Mouse (Mus musculus) bone marrow, adult 2 months (tissue): ENCODE data around the gene Fat1. TPM values are rescaled to one million over a fixed set of nuclear protein-coding genes. Genes with fewer than 3 reads are reported as not detected.

Experiments used
- H3K27ac ChIP-seq: fragments of 200-500 bp; 2 replicates; pipeline ENCODE4 v1.5.1; 2012; ENCODE audit warnings: low read depth, mild to moderate bottlenecking, control low read depth, inconsistent platforms, low read length; ENCODE audit not compliant: control insufficient read depth, poor library complexity, insufficient read depth
- H3K4me1 ChIP-seq: fragments of 200-500 bp; 2 replicates; pipeline ENCODE4 v1.6.1; 2011; ENCODE audit warnings: low read length; ENCODE audit not compliant: control insufficient read depth, insufficient read depth
- H3K4me3 ChIP-seq: fragments of 200-500 bp; replicated peaks from 2 replicates; pipeline ENCODE3; 2011; ENCODE audit warnings: mild to moderate bottlenecking, low read depth, low read length, control low read depth; ENCODE audit not compliant: control insufficient read depth
- CTCF ChIP-seq: fragments of 200-500 bp; IDR thresholded peaks from 2 replicates; pipeline ENCODE4 v1.5.1; 2011; ENCODE audit warnings: low read length, control low read depth; ENCODE audit not compliant: control insufficient read depth, insufficient read depth
- POLR2A ChIP-seq: fragments of 200-500 bp; IDR thresholded peaks from 2 replicates; pipeline ENCODE4 v1.6.1; 2011; ENCODE audit warnings: low read depth, mild to moderate bottlenecking, control low read depth, low read length, borderline replicate concordance; ENCODE audit not compliant: control insufficient read depth
- WGBS: fragments of 180-500 bp; shearing (Covaris S2); methylation state at CpG from one replicate; pipeline ENCODE4 v1.1.7; 2018; 5-methylcytosine and 5-hydroxymethylcytosine counted together
- polyA plus RNA-seq: library from polyadenylated mRNA; stranded (reverse); fragments of >200 nt; gene quantifications from 2 replicates; pipeline ENCODE4 v1.2.4, GENCODE M21; 2011; ENCODE audit warnings: low replicate concordance; ENCODE audit not compliant: missing spikeins, insufficient read depth, insufficient read length

The Fat1 gene
- polyA plus RNA-seq, 1 experiment: 5.9 TPM

DNA sequence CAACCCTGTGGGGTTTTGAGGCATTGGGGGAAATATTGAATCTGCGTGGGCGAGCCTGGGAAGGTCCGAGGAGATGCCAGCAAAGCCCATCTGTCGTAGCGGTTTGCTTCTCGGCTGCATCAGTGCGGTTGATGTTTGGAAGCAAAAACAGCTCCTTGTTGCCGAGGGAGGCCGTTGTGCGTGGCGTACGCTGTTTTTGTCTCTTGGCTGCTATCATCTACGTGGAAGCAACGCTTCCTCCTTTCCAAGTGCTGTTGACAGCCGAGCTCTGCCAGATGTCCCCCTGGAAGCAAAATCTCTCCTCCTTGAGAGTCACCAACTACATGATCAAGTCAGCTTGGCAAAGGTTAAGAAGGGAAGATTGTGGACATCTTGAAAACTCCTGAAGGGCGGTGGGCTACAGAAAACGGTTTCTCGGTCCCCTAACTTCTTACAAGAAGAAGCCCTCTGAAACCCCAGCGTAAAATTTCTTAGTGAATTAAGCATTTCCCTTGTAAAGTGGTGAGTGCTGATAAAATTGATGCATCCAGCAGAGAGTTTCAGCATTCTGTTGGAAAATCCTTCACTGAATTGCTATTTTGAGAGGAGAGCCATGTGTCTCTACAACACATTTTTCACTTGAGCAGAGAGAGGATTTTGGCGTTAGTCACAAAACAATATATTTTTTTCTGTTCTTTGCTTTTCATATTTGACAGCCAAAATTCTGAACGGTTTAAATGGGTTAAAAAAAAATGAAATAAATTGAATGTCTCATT lies 86.8 kb downstream of the Fat1 start:
- H3K4me3 ChIP-seq: no peak overlapping the region
- TF ChIP-seq POLR2A (no peak), CTCF (no peak)
- no peaks in the 10 kb centered on the region for H3K4me1 ChIP-seq
- no peak overlapping the region for H3K27ac ChIP-seq
- whole genome bisulfite sequencing: 84% methylated on average over 21 of the region's 21 CpGs

DNA sequence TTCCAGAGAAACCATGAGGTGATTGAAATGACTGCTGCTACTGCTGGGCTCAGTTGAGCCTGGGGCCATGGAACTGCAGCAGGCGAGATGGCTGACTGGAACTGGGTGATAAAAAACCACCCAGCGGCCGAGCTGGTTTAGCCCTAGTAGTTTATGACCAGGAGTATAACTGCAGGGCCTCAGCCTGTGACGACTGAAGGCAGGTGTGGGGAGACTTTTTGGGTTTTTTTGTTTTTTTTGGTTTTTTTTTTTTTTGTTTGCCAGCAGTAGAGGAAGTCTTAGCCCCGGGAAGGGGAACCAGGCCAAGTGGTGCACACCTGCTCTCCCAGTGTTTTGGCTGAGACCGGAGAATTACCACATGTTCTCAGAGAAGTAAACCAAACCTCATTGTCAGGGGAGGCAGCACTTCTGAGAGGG lies 92.8 kb downstream of the Fat1 start:
- TF ChIP-seq POLR2A (no peak), CTCF (no peak)
- Histone ChIP-seq H3K4me3 (no peak overlapping the region), H3K4me1 (no peaks in the 10 kb centered on the region), H3K27ac (no peak overlapping the region)
- WGBS: 57% methylated on average over 6 of the region's 6 CpGs

DNA sequence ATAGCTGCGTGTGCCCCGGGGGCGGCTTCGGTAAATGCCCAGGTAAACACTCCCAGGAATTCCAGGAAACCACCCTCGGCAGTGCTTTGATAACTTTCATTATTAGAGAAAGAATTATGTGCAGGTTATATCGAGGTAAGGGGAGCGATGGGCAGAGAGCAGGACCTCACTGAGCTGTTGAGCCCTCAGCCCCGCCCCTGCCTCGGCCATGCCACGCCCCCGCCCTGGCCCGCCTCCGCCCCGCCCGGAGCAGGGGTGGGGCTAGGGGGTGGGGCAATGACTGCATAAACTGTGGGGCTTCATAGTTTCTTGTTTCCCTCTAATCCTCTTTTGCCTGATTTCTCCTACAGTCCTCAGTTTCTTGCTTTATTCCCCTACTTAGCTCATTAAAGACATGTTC lies 103.1 kb downstream of the Fat1 start:
- WGBS: 82% methylated on average over 15 of the region's 15 CpGs
- Histone ChIP-seq H3K4me3 (no peak overlapping the region), H3K4me1 (no peaks in the 10 kb centered on the region), H3K27ac (no peak overlapping the region)
- TF ChIP-seq CTCF (no peak), POLR2A (no peak)

DNA sequence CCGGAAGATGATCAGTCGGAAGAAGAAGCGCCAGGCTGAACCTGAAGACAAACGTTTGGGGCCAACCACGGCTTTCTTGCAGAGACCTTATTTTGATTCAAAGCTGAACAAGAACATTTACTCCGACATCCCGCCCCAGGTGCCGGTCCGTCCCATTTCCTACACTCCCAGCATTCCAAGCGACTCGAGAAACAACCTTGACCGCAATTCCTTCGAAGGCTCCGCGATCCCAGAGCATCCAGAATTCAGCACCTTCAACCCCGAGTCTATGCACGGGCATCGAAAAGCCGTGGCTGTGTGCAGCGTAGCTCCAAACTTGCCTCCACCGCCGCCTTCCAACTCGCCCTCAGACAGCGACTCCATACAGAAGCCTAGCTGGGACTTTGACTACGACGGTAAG lies 108.9 kb downstream of the Fat1 start:
- Histone ChIP-seq H3K4me1 (no peaks in the 10 kb centered on the region), H3K4me3 (no peak overlapping the region), H3K27ac (no peak overlapping the region)
- WGBS: 94% methylated on average over 26 of the region's 26 CpGs
- TF ChIP-seq CTCF (no peak), POLR2A (no peak)

DNA sequence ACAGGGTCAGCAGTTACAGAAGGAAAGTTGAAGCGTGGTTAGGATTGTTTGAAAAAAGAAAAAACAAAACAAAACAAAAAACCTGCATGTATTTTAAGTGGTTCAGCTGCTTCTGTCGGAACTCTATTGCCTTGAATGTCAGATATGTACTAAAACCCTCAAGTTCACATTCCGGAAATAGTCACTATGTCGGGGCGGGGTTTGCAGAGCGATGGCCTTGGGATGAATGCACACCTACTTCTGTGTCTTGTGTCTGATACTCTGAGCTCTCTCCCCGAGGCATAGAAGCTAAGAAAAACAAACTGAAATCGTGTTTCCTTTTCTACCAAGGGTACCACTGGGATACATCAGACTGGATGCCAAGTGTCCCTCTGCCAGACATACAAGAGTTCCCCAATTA lies 115.2 kb downstream of the Fat1 start:
- no peak overlapping the region for H3K27ac ChIP-seq
- no peaks in the 10 kb centered on the region for H3K4me1 ChIP-seq
- TF ChIP-seq CTCF (no peak), POLR2A (no peak)
- 75% methylated on average over 8 of the region's 8 CpGs for WGBS
- H3K4me3 ChIP-seq: no peak overlapping the region

DNA sequence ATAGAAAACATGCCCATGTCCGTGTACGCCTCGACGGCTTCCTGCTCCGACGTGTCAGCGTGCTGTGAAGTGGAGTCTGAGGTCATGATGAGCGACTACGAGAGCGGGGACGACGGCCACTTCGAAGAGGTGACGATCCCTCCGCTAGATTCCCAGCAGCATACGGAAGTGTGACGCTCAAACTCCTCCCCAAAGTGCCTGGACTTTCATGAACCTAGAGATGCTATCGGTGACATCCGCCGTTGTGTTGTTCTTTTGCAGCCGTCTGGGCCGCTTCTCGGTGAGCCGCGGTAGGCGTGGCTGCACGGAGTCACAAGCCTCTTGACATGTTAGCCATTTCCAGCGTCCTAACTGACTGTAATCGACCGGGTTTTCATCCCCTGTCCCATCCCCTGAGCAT lies 116.0 kb downstream of the Fat1 start:
- no peak for TF ChIP-seq CTCF
- no peak for TF ChIP-seq POLR2A
- 88% methylated on average over 30 of the region's 30 CpGs for WGBS
- Histone ChIP-seq H3K4me1 (no peaks in the 10 kb centered on the region), H3K4me3 (no peak overlapping the region), H3K27ac (no peak overlapping the region)

DNA sequence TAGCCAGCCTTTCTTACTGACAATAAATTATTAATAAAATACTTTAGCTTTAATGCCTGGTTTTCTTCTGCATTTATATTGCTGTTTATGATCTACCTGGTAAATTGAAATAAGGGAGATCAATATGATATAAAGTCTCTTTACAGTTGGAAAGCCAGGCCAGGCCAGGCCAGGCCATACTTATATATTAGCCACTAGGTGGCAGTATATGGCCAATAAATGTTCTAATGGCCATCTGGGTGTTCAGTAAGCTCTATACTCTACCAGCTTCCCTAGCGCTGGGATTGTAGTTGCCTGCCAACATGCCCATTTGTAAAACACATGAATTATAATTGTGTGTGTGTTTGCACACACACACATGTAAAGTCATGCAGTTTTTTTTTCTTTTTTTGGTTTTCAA lies 117.0 kb downstream of the Fat1 start:
- Histone ChIP-seq H3K4me1 (no peaks in the 10 kb centered on the region), H3K4me3 (no peak overlapping the region), H3K27ac (no peak overlapping the region)
- 68% methylated on average over 1 of the region's 1 CpGs for WGBS
- no peak for TF ChIP-seq POLR2A

DNA sequence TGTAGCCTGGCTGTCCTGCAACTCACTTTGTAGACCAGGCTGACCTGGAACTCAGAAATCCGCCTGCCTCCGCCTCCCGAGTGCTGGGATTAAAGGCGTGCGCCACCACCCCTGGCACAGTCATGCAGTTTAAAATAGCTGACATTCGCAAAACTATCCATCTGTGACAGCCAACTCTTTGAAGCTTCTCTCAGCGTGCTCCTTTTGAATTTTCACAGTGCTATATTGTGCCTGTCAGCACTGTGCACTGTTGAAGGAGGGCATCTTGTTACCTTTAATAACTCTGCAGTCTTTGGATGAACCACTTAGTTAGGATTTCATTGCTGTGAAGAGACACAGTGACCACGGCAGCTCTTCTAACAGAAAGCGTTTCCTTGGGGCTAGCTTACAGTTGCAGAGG lies 117.4 kb downstream of the Fat1 start:
- no peak for TF ChIP-seq CTCF
- no peak for TF ChIP-seq POLR2A
- 84% methylated on average over 9 of the region's 9 CpGs for WGBS

DNA sequence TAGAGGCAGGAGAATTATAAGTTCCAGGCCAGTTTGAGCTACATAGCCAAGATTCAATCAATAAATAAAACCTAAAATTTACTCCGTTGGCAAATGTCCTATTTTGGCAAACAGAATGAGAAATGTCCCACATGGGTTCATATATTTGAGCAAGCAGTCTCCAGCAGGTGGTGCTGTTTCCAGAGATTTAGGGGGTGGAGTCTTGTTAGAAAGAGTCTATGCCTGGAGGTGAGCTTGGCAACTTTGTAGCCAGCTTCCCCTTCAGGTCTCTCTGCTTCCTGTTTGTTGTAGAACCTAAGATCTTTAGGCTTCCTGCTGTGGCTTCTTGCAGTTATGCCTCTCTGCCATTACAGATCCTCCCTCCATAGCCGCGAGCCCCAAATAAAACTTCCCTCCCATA lies 120.3 kb downstream of the Fat1 start:
- Histone ChIP-seq H3K27ac (no peak overlapping the region), H3K4me3 (no peak overlapping the region), H3K4me1 (no peaks in the 10 kb centered on the region)
- TF ChIP-seq POLR2A (no peak), CTCF (no peak)
- WGBS: 86% methylated on average over 3 of the region's 3 CpGs

More for the DNA sequence above, 117.4 kb downstream of the Fat1 start:
- H3K4me3 ChIP-seq: no peak overlapping the region
- H3K27ac ChIP-seq: no peak overlapping the region
- no peaks in the 10 kb centered on the region for H3K4me1 ChIP-seq
